Mouse (Mus musculus): Measurements from ENCODE around the gene Fbxo7.

DNA sequence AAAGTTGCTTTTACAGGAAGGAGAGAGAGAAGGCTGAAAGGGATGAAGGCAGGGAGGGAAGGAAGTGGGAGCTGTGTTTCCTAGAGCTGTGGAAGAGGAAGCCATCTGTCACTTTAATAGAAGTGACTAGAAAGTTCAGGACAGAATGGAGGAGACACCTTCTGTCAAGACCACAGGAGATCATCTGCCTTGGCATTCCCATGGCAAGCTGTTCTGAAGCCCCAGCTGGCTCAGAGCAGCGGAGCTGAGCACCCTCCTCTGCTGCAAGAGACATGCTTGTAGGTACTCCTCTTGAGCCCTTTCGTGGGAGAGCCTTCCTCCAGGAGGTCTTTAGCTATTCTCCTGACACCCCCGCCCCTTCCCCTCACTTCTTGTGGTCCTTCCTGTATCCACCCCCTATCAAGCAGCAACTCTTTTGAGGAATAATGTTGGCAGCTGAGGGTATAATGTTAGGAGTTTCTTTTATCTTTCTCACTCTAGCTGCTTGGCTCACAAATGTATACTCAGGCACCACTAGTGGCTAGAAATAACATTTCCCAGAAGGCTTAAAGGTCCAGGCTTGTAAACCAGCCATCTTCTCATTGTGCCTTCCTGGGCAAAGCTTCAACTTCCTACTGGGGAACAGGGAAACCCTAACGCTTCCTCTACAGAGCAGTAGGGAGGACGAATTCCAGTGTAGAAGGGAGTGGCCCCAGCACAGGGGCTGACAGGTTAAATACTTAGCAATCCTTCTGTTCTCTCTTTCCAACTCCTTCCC is 40.7 kb downstream of the Fbxo7 start:
- no peak for TF ChIP-seq POLR2A (IDR thresholded peaks at IDR 0.05; ENCODE audit: extremely low read depth, insufficient read depth, low read length)
- TF ChIP-seq CTCF (IDR thresholded peaks at IDR 0.05; ENCODE audit: extremely low read depth, insufficient read depth, low read length), result no peak
